Mouse (Mus musculus) E14TG2a.4 (cell line): ENCODE results near the gene Grin1.

Experiments used
- H3K27me3 ChIP-seq: 2 replicates; pipeline ENCODE4 v1.6.1; 2014; ENCODE audit warnings: low read length, control low read depth; ENCODE audit not compliant: insufficient read depth
- H3K36me3 ChIP-seq: 2 replicates; pipeline ENCODE4 v1.6.1; 2014; ENCODE audit warnings: low read length, control low read depth; ENCODE audit not compliant: insufficient read depth
- H3K4me1 ChIP-seq: replicated peaks from 2 replicates; pipeline ENCODE4 v1.6.1; 2014; ENCODE audit warnings: low read depth, low read length, control low read depth
- H3K4me3 ChIP-seq: replicated peaks from 2 replicates; pipeline ENCODE4 v1.5.1; 2014; ENCODE audit warnings: mild to moderate bottlenecking, low read length
- H3K9me3 ChIP-seq: 2 replicates; pipeline ENCODE4 v1.6.1; 2014; ENCODE audit warnings: low read length, control low read depth
- CTCF ChIP-seq: conservative IDR thresholded peaks from 2 replicates; pipeline ENCODE4 v1.5.1; 2014; ENCODE audit warnings: low read length
- NANOG ChIP-seq: IDR thresholded peaks from 2 replicates; pipeline ENCODE4 v1.6.1; 2014; ENCODE audit warnings: borderline replicate concordance, low read length, mixed read lengths
- POU5F1 ChIP-seq: IDR thresholded peaks from 2 replicates; pipeline ENCODE4 v1.6.1; 2014; ENCODE audit warnings: low read length, borderline replicate concordance

The Grin1 gene

GRCm38 (mm10) chr2:25318971-25319773 is at the start of gene Grin1:
Gene Grin1 (minus strand): TSS chr2:25319187.
- H3K9me3 ChIP-seq, result no peaks in the 10 kb centered on the region
- TF ChIP-seq CTCF (no peak), NANOG (no peak), POU5F1 (no peak)
- peaks cover 63% of the 10 kb centered on the region for H3K27me3 ChIP-seq
- peak within 1 kb of the TSS; percentile 85 for H3K4me3 ChIP-seq
- no peaks in the 10 kb centered on the region for H3K36me3 ChIP-seq
- peaks cover 56% of the 10 kb centered on the region for H3K4me1 ChIP-seq

- H3K27me3 ChIP-seq, result peaks cover 24% of the 10 kb centered on the region
- peaks cover 45% of the 10 kb centered on the region for H3K36me3 ChIP-seq
Observed at GRCm38 (mm10) chr2:25365091-25365761, 46.2 kb upstream of the Grin1 start, which contains the start of gene Uap1l1. Gene Uap1l1 (minus strand): TSS chr2:25365682.

GRCm38 (mm10) chr2:25364761-25365090 is 45.7 kb upstream of the Grin1 start:
- H3K9me3 ChIP-seq, result no peaks in the 10 kb centered on the region
- peaks cover 50% of the 10 kb centered on the region for H3K36me3 ChIP-seq
- TF ChIP-seq CTCF (no peak), POU5F1 (no peak), NANOG (no peak)
- peaks cover 24% of the 10 kb centered on the region for H3K27me3 ChIP-seq
- H3K4me1 ChIP-seq, result peaks cover 34% of the 10 kb centered on the region
- peak overlapping the region; percentile 95 for H3K4me3 ChIP-seq

More at GRCm38 (mm10) chr2:25365091-25365761, 46.2 kb upstream of the Grin1 start, which contains the start of gene Uap1l1:
- Histone ChIP-seq H3K4me3 (peak within 1 kb of the TSS; percentile 95), H3K9me3 (no peaks in the 10 kb centered on the region), H3K4me1 (peaks cover 34% of the 10 kb centered on the region)
- no peak for TF ChIP-seq NANOG

- H3K36me3 ChIP-seq, result peaks cover 54% of the 10 kb centered on the region
- peaks cover 34% of the 10 kb centered on the region for H3K4me1 ChIP-seq
- H3K9me3 ChIP-seq, result no peaks in the 10 kb centered on the region
- peak overlapping the region; percentile 95 for H3K4me3 ChIP-seq
- TF ChIP-seq POU5F1, result no peak
- no peak for TF ChIP-seq CTCF
- no peak for TF ChIP-seq NANOG
- peaks cover 22% of the 10 kb centered on the region for H3K27me3 ChIP-seq
Observed at GRCm38 (mm10) chr2:25364313-25364712, 45.3 kb upstream of the Grin1 start.

GRCm38 (mm10) chr2:25363478-25364178 is 44.6 kb upstream of the Grin1 start:
- TF ChIP-seq POU5F1 (no peak), NANOG (no peak), CTCF (no peak)
- Histone ChIP-seq H3K36me3 (peaks cover 54% of the 10 kb centered on the region), H3K4me1 (peaks cover 34% of the 10 kb centered on the region), H3K9me3 (no peaks in the 10 kb centered on the region), H3K4me3 (peak overlapping the region; percentile 95; the same call in 1 of the 2 replicates), H3K27me3 (peaks cover 19% of the 10 kb centered on the region)

GRCm38 (mm10) chr2:25359848-25360247 is 40.9 kb upstream of the Grin1 start:
- Histone ChIP-seq H3K9me3 (no peaks in the 10 kb centered on the region), H3K36me3 (peaks cover 62% of the 10 kb centered on the region), H3K27me3 (peaks cover 9% of the 10 kb centered on the region), H3K4me1 (peaks cover 39% of the 10 kb centered on the region), H3K4me3 (no peak overlapping the region)
- no peak for TF ChIP-seq NANOG
- TF ChIP-seq POU5F1, result no peak
- no peak for TF ChIP-seq CTCF

GRCm38 (mm10) chr2:25356208-25357079 is 37.5 kb upstream of the Grin1 start, which contains the start of gene Dpp7:
Gene Dpp7 (minus strand): TSS chr2:25356359.
- H3K4me3 ChIP-seq, result peak within 1 kb of the TSS; percentile 94
- no peak for TF ChIP-seq NANOG
- no peak for TF ChIP-seq POU5F1
- no peak for TF ChIP-seq CTCF
- no peaks in the 10 kb centered on the region for H3K27me3 ChIP-seq
- H3K36me3 ChIP-seq, result peaks cover 63% of the 10 kb centered on the region
- peaks cover 35% of the 10 kb centered on the region for H3K4me1 ChIP-seq
- H3K9me3 ChIP-seq, result no peaks in the 10 kb centered on the region
